Mouse (Mus musculus) brain, adult 2 months (tissue): ENCODE data around the gene Olfr796.

ENCODE experiments used
- DNase-seq: peaks from one replicate; pipeline ENCODE4 v3.0.0; 2011; ENCODE audit warnings: low read depth, low spot score

Olfr796 gene

GRCm38 (mm10) chr10:129612470-129612869 is at the start of gene Olfr796:
Gene Olfr796, minus strand, starts transcription at chr10:129612570.
- DNase-seq: no peak

GRCm38 (mm10) chr10:129657394-129657793 is 45.0 kb upstream of the Olfr796 start, which contains the start of gene Olfr800:
Gene Olfr800, plus strand, starts transcription at chr10:129657694.
- no peak for DNase-seq

- no peak for DNase-seq
Observed at GRCm38 (mm10) chr10:129651763-129652162, 39.4 kb upstream of the Olfr796 start.

GRCm38 (mm10) chr10:129637184-129637583 is 24.8 kb upstream of the Olfr796 start, which contains the start of gene Olfr799:
Gene Olfr799, plus strand, starts transcription at chr10:129637484.
- DNase-seq: no peak

- no peak for DNase-seq
Observed at GRCm38 (mm10) chr10:129627834-129628233, 15.5 kb upstream of the Olfr796 start, which contains the start of gene Olfr798. Gene Olfr798, minus strand, starts transcription at chr10:129627934.

GRCm38 (mm10) chr10:129623251-129623650 is 10.9 kb upstream of the Olfr796 start:
- DNase-seq: peak; percentile 1

GRCm38 (mm10) chr10:129621724-129622123 is 9.4 kb upstream of the Olfr796 start:
- no peak for DNase-seq

- DNase-seq: peak; percentile 1
Observed at GRCm38 (mm10) chr10:129577066-129577465, 35.3 kb downstream of the Olfr796 start.

- DNase-seq: no peak
Observed at GRCm38 (mm10) chr10:129567355-129567754, 45.0 kb downstream of the Olfr796 start, which contains the start of gene Olfr794. Gene Olfr794, plus strand, starts transcription at chr10:129567655.
